Comparison of ENCODE assay signal across 8 mouse cellular contexts in genomic region chr11:97985727-97986677, GRCm38 (mm10). TPM values are rescaled to one million over a fixed set of nuclear protein-coding genes. Genes with fewer than 3 reads are reported as not detected.
DNase-seq lines count a peak whose midpoint lies in the region; ATAC-seq and TF ChIP-seq lines count a peak whose summit lies in the region.

Gene Plxdc1, minus strand, starts transcription at chr11:97986444.

- peaks cover 5% of the 10 kb centered on the region; the same call in 1 of the 2 replicates for H3K4me1 ChIP-seq in cortical plate, adult 2 months (ENCODE audit: control insufficient read depth, insufficient read depth, low read length)
- no peaks in the 10 kb centered on the region for H3K4me1 ChIP-seq in liver, adult 2 months (ENCODE audit: control insufficient read depth, insufficient read depth, low read length)
- H3K4me1 ChIP-seq in neural tube, embryonic 12.5 days = peaks cover 24% of the 10 kb centered on the region

- DNase-seq in cerebellum, postnatal 25 days = peak; percentile 41 to 62
- no peak for DNase-seq in cerebellum, adult 8-10 months
- DNase-seq in A20 (ENCODE audit: low read depth, low spot score) (peak; percentile 49), adipocyte (ENCODE audit: low spot score) (no peak)
- DNase-seq in heart, postnatal 36 days = peak; percentile 61 to 72
- DNase-seq in liver, adult 2 months (ENCODE audit: extremely low read depth, low read depth, low spot score) = no peak

- peak within 1 kb of the TSS; percentile 80 for H3K9ac ChIP-seq in liver, adult 2 months (ENCODE audit: low read depth, low read length)
- H3K9ac ChIP-seq in neural tube, embryonic 12.5 days = peak within 1 kb of the TSS; percentile 60

- H3K27me3 ChIP-seq in liver, adult 2 months (ENCODE audit: control insufficient read depth, insufficient read depth, low read length) = peaks cover 3% of the 10 kb centered on the region; the same call in 1 of the 2 replicates
- H3K27me3 ChIP-seq in neural tube, embryonic 12.5 days (replicated peaks) = peaks cover 35% of the 10 kb centered on the region

- intact Hi-C loops in heart, postnatal 36 days (cut with DNase I) = loop anchor here (2.0 to 5.0 kb wide), 2 partner anchors 49 to 284 kb away; partner anchors contain the start of genes Pcgf2 and Psmb3

- H3K36me3 ChIP-seq in liver, adult 2 months (ENCODE audit: control insufficient read depth, insufficient read depth, low read length) = no peaks in the 10 kb centered on the region
- no peaks in the 10 kb centered on the region for H3K36me3 ChIP-seq in neural tube, embryonic 12.5 days

- no peaks in the 10 kb centered on the region for H3K9me3 ChIP-seq in neural tube, embryonic 12.5 days

- no peak for TF ChIP-seq POLR2A in cortical plate, adult 2 months (IDR thresholded peaks at IDR 0.05; ENCODE audit: extremely low read depth, insufficient read depth, low read length)
- TF ChIP-seq POLR2A in liver, adult 2 months (IDR thresholded peaks at IDR 0.05; ENCODE audit: extremely low read depth, insufficient read depth, low read length) = no peak

- TF ChIP-seq CTCF in cortical plate, adult 2 months (IDR thresholded peaks at IDR 0.05; ENCODE audit: extremely low read depth, insufficient read depth, low read length) = no peak
- no peak for TF ChIP-seq CTCF in liver, adult 2 months (IDR thresholded peaks at IDR 0.05; ENCODE audit: low read depth, low read length)

- no peak within 1 kb of the TSS for H3K27ac ChIP-seq in cortical plate, adult 2 months (ENCODE audit: insufficient read depth, low read length)
- H3K27ac ChIP-seq in liver, adult 2 months (replicated peaks; ENCODE audit: insufficient read depth, low read depth, low read length) = no peak within 1 kb of the TSS
- H3K27ac ChIP-seq in neural tube, embryonic 12.5 days = no peak within 1 kb of the TSS

- no peak for ATAC-seq in neural tube, embryonic 12.5 days (ENCODE audit: low FRiP score, low read depth)

- H3K79me2 ChIP-seq in liver, adult 2 months (ENCODE audit: control insufficient read depth, insufficient read depth, low read length) = no peaks in the 10 kb centered on the region

- H3K4me3 ChIP-seq in cortical plate, adult 2 months (ENCODE audit: insufficient read depth, low read length) = peak within 1 kb of the TSS; percentile 44
- peak within 1 kb of the TSS; percentile 64 for H3K4me3 ChIP-seq in liver, adult 2 months (ENCODE audit: insufficient read depth, low read depth, low read length)
- H3K4me3 ChIP-seq in neural tube, embryonic 12.5 days = peak within 1 kb of the TSS; percentile 56

- H3K4me2 ChIP-seq in neural tube, embryonic 12.5 days (replicated peaks) = peak within 1 kb of the TSS; percentile 90

- WGBS in liver, adult 2 months = 5% methylated on average over 74 of the region's 74 CpGs
- WGBS in neural tube, embryonic 12.5 days = 3% methylated on average over 69 of the region's 74 CpGs

RNA-seq across cellular contexts. Expression of gene Plxdc1, which starts in this region (rescaled TPM):
- 28.6 and 29.2 TPM in 2 replicates for polyA plus RNA-seq in cortical plate, adult 2 months (2012; rRNA removed)
- 1 to 10 TPM; 5.1 to 6.2 TPM for total RNA-seq in heart, postnatal 36 days (2021)
- 0.28 and 0.47 TPM in 2 replicates for total RNA-seq in liver, adult 2 months (2014; rRNA removed)
- polyA plus RNA-seq in liver, adult 2 months (2012; rRNA removed) = 0.58 and 1.2 TPM in 2 replicates
- 0.24 and 0.68 TPM in 2 replicates for polyA plus RNA-seq in neural tube, embryonic 12.5 days (2016; fragmentation: Nextera tagmentation; extraction: Ambion mirVana)

Comparison
In these comparisons a context has a peak if more than half of its experiments do, and no peak if none do; other contexts are left out.
1. RNA of gene Plxdc1 (polyA plus RNA-seq): 28.6 to 29.2 TPM in cortical plate, adult 2 months; 0.58 to 1.2 TPM in liver, adult 2 months and 0.24 to 0.68 TPM in neural tube, embryonic 12.5 days; every median in the first group is over 10 times any median in the second.
2. DNase-seq: peak in cerebellum, postnatal 25 days (2 of 2), A20 (single experiment) and heart, postnatal 36 days (2 of 2); none in cerebellum, adult 8-10 months (single experiment), liver, adult 2 months (single experiment) and adipocyte (single experiment).
3. Peak in every context shown above with its lines, with median percentiles within 50 percentile points of each other: H3K4me3 ChIP-seq.